Mouse (Mus musculus): ENCODE data around the gene Rassf9. TPM values are rescaled to one million over a fixed set of nuclear protein-coding genes. Genes with fewer than 3 reads are reported as not detected.
A peak's percentile ranks its signal among the peaks of the same experiment; 100 is the strongest.

Gene Rassf9
- 1.3 and 1.9 TPM in 2 replicates for polyA plus RNA-seq (2012; rRNA removed)

DNA sequence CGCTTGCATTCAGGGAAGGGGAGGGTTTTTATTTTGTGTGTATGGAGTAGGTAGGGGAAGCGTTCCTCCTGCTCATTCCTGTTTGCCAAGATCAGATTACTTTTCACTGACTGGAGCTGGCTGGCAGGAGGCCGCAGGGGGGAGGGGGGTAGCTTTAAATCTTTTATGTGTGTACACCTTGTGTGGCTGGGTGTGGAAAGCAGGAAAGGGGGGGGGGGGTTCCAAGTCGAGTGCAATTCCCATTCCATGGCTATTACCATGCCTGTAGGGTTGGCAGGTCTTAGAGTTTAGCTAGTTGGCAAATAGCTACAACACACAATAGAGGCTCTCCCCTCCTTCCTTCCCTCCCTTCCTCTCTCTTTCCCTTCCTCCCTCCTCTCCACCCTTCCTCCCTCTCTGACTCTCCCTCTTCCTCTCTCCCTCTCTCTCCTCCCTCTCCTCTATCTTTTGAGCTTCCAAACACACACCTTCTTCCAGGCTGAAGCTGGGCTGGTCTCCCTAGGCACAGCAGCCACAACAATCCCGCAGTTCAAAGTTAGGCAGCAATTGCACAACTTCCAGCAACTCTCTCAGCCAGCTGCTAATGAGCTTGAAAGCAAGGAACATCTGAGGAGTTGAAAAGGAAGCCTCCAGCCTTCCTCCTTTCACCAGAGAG, at the start of gene Rassf9:
Rassf9 (plus strand) TSS at position 416 of the 655 bp plus-strand sequence.
- no peak for DNase-seq (ENCODE audit: extremely low spot score in 1 of 2, low spot score in 1 of 2)

DNA sequence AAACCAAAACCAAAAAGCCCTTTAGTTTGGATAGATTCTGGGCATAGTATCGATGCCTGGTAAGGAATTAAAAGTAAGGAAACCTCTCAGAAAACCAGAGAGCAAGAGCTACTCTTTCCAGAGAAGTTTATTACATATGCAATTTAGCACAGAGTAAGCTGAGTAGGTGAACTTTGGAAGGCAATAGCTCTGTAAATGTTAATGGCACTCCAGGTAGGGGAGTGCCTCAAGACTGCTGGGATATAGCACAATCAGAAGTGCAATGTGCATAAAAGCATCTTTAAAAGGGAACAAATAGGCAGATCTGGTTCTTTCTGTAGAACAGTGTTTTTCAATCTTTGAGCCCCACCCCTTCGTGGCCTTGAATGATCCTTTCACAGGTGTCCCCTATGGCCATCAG, 42.6 kb upstream of the Rassf9 start:
- DNase-seq (ENCODE audit: extremely low spot score in 1 of 2, low spot score in 1 of 2), result no peak

DNA sequence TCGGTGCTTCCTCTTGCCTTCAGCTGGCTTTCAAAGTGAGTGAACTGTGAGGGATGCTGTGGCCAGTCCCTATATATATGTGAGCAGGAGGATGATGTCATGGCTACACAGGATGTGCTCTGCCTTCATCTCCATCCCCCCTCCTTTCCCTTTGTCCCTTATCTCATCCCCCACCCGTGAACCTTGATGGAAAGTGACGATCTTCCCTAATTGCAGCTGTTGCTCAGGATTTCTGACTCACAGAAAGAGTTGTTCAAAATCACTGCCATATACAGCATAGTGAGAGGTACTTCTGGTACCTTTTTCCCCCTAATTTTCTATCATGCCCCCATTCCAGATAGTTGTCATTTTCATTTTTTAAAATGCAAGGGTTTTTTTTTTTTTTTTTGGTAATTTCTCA, 21.6 kb upstream of the Rassf9 start, which contains the start of gene Nts:
Nts (minus strand) TSS at position 101 of the 400 bp plus-strand sequence.
- no peak for DNase-seq (ENCODE audit: extremely low spot score in 1 of 2, low spot score in 1 of 2)

DNA sequence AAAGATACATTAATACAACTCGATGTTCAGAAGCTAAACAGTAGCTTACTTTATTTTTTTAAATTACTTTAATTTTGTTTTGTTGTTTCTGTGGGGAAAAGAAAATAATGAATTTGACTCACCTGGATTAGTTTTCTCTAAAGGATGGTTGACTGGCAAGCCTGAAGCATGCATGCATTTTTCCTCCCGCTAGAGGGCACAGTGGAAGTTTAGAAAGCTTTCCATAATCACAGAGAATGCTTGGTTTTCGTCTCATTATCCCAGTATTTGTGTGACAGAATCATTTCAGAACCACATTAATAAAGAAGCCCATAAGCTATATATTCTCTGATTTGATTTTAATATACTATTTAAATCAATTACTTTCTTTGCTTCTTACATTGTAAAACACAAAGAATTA, 20.2 kb upstream of the Rassf9 start:
- DNase-seq (ENCODE audit: extremely low spot score in 1 of 2, low spot score in 1 of 2), result peak in 1 of 2 experiments; percentile 81

DNA sequence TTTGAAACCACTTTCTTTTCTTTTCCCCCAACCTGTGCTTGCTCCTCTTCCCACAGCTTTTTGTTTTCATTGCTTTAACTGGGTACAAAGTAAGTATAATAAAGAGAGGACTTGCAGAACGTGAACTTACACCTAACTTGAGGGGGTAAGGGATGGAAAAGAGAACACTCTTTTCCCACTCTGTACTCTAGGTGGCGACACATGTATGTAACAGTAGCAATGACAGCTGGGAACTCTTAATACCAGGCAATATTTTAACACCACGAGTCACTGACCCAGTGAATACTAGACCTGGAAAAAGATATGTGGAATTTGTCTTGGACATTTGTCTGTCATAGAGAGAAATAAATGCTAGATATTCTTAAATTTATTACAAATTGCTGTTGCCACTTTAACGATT, 13.3 kb upstream of the Rassf9 start:
- DNase-seq (ENCODE audit: extremely low spot score in 1 of 2, low spot score in 1 of 2), result peak in 1 of 2 experiments; percentile 59

DNA sequence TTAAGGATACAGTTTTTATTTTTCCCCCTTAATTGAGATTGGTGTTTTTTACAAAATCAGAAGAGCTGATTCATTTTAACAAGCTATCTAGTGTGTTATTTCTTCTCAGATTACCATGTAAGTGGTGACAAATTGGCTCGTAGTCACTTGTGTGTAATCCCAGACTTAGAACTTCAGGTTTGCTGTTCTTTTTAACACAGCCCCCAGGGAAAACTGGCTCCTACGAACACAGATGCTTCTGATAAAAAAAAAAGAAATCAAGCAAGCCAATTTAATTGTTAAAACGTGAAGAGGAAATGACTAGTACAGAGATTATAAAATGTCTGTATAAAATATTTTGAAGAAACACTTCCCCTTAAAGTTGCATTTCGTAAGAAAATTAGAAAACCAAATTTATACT, 4.6 kb upstream of the Rassf9 start:
- DNase-seq (ENCODE audit: extremely low spot score in 1 of 2, low spot score in 1 of 2), result no peak

DNA sequence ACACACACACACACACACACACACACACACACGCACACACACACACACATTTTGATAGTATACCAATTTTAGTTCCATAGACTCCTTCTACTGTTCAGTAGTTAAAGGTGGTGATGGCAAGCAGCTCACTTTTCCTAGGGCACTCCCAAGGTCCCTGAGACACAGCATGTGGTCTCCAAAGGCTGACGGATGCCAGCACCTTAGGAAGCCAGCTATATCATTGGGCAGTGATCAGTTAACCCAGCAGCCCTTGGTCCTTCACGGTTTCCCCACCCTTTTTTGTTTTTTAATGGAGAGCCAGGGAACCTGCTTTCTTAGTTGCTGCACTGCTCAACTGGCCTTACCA, 588 bp upstream of the Rassf9 start:
- no peak for DNase-seq (ENCODE audit: extremely low spot score in 1 of 2, low spot score in 1 of 2)

DNA sequence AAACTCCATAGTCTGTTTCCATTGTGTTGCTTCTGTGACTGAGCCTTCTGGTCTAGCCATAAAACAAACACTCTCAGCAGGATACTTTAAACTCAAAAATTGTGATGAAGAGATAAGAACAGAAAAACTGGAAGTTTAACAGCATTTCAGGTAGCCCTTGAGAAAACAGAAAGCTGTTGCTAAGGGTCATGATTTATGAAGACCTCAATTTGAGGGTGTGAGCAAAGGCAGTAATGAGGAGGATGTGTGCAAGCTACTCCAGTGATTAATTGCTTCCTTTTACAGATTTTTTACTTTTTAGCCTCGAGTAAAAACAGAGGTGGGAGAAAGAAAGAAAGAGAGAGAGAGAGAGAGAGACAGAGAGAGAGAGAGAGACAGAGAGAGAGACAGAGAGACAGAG, 2.1 kb downstream of the Rassf9 start:
- DNase-seq (ENCODE audit: extremely low spot score in 1 of 2, low spot score in 1 of 2), result no peak

DNA sequence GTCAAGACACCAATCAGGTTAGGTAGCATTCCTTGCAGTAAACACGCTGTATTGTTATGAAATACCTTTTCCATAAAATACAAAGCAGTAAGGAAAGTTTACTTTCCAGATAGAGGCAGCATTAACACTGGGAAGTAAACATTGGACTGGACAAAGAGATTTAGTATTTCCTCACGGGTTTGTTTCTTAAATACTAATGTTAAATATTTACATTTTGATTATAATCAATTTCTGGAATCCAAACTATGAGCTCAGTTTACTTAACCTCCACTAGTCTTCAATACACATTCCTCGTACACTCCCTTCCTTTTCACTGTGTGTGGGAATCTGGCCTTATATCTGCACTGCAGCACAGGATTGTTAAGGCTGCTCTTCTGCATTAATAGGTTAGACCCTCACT, 15.9 kb downstream of the Rassf9 start:
- no peak for DNase-seq (ENCODE audit: extremely low spot score in 1 of 2, low spot score in 1 of 2)

DNA sequence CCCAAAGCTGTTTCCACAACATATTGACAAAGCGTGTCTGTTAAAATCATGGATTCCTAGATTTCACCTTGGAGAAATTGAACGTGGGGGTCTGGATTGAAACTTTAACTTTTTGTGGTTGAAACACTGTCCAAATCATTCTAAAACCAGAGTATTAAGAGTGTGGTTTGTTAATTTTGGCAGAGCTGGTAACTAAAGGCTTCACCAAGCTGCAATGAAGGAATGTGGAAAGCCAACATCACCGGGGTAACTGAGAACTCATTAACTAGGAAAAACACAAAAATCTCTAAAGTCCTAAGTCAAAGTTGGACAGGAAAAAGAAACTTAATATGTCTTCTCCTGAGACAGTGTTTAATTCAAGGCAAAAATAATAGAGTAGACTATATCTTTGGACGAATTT, 41.9 kb downstream of the Rassf9 start:
- DNase-seq (ENCODE audit: extremely low spot score in 1 of 2, low spot score in 1 of 2), result no peak

DNA sequence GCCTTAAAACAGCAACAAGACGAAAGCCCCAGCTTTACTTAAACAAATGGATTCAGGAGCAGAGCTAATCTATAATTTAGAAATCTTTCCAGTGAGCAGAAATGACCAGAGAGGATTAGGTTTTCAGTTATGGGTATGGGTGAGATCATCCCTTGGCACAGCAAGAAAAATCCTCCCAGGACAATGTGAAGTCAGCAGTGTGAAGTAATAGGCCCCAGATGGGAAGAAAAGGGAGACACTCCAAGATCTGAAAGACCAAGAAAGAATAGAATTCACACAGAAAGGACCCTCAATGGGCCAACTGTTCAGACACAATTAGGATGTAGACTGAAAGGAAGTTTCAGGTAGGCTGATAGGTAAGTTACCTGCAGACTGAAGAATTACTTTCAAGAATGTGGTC, 50.5 kb downstream of the Rassf9 start:
- DNase-seq (ENCODE audit: extremely low spot score in 1 of 2, low spot score in 1 of 2), result no peak

DNA sequence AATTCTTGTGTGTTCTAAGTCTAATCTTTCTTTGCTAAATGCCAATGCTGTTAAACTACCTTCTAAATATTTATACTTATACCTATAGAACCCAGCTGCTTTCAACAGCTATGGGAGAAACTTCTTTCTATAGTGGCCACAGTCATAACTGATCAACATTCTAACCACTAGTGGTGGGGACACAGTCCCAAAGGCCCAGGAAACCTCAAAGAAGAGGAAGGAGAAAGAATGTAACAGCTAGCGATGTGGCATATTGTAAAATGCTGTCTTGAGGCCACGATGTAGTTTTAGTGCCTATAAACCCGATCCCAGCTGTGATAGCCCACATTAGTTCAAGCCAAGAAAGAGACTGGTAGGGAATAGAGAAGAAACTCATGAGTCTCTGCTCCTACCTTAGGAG, 65.9 kb downstream of the Rassf9 start:
- DNase-seq (ENCODE audit: extremely low spot score in 1 of 2, low spot score in 1 of 2), result no peak

DNA sequence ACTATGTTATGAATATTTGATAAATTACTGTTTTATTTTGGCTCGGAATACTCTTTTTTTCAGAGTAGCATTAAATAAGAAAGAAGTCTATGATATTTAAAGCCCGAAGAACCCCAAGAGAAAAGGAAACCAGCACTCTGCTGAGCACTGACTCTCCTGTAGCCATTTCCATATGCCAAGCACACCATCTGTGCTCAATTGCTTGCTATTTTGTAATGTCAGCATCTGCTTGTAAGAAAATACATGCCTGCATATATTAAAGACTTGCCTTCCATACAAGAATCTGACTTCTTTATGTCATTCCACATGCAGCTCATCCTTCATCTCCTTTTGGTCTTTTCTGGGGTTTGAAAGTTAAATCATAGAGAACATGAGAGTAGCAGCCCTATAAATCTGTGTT, 82.3 kb downstream of the Rassf9 start:
- DNase-seq (ENCODE audit: extremely low spot score in 1 of 2, low spot score in 1 of 2), result peak; percentile 1 to 34

Other genes starting within 250 kb of the Rassf9 start
- 2.5 and 3.4 TPM in 2 replicates for gene Nts, start 21.7 kb upstream of the Rassf9 start, polyA plus RNA-seq (2012; rRNA removed)

All from frontal cortex, adult 2 months (tissue).